Mouse (Mus musculus): ENCODE results near the gene Rnf5. TPM values are rescaled to one million over a fixed set of nuclear protein-coding genes. Genes with fewer than 3 reads are reported as not detected.
A peak's percentile ranks its signal among the peaks of the same experiment; 100 is the strongest.

Rnf5 gene
- polyA plus RNA-seq, 1 experiment from 2014 or later = 249 TPM

GRCm38 (mm10) chr17:34597566-34598095 lies 5.9 kb downstream of the Rnf5 start, which contains the start of gene Ager:
TSS of gene Ager (plus strand) at chr17:34597862.
- 23% methylated on average over 6 of the region's 6 CpGs for WGBS
- no peak within 1 kb of the TSS for H3K27ac ChIP-seq
- H3K4me3 ChIP-seq = no peak within 1 kb of the TSS
- H3K27me3 ChIP-seq (replicated peaks) = no peaks in the 10 kb centered on the region
- ATAC-seq (ENCODE audit: low FRiP score, low read depth) = no peak
- peaks cover 44% of the 10 kb centered on the region for H3K36me3 ChIP-seq
- H3K9ac ChIP-seq = no peak within 1 kb of the TSS
- no peaks in the 10 kb centered on the region for H3K9me3 ChIP-seq
- H3K4me2 ChIP-seq (replicated peaks) = 0 out of 2 replicates have a peak within 1 kb of the TSS, but pooled peaks have one; percentile 1
- H3K4me1 ChIP-seq = peaks cover 39% of the 10 kb centered on the region

GRCm38 (mm10) chr17:34596098-34596497 lies 7.4 kb downstream of the Rnf5 start:
- Histone ChIP-seq H3K4me1 (peaks cover 38% of the 10 kb centered on the region), H3K4me2 (replicated peaks) (no peak overlapping the region), H3K9me3 (no peaks in the 10 kb centered on the region), H3K9ac (no peak overlapping the region), H3K36me3 (peaks cover 35% of the 10 kb centered on the region), H3K27me3 (replicated peaks) (no peaks in the 10 kb centered on the region), H3K27ac (no peak overlapping the region), H3K4me3 (no peak overlapping the region)
- ATAC-seq (ENCODE audit: low FRiP score, low read depth) = no peak
- WGBS = 76% methylated on average over 8 of the region's 8 CpGs

- H3K27ac ChIP-seq = 0 out of 2 replicates have a peak overlapping the region, but pooled peaks have one; percentile 10
- peaks cover 19% of the 10 kb centered on the region for H3K36me3 ChIP-seq
- ATAC-seq (ENCODE audit: low FRiP score, low read depth) = no peak
- H3K4me2 ChIP-seq (replicated peaks) = peak overlapping the region; percentile 93
- H3K9ac ChIP-seq = peak overlapping the region; percentile 98
- H3K27me3 ChIP-seq (replicated peaks) = no peaks in the 10 kb centered on the region
- H3K9me3 ChIP-seq = no peaks in the 10 kb centered on the region
- WGBS = 50% methylated on average over 34 of the region's 34 CpGs
- peak overlapping the region; percentile 84 for H3K4me3 ChIP-seq
- peaks cover 58% of the 10 kb centered on the region for H3K4me1 ChIP-seq
These were observed 9.6 kb downstream of the Rnf5 start for GRCm38 (mm10) chr17:34593752-34594525.

GRCm38 (mm10) chr17:34592581-34593549 lies 10.6 kb downstream of the Rnf5 start:
- peak; percentile 31 for ATAC-seq (ENCODE audit: low FRiP score, low read depth)
- 1% methylated on average over 32 of the region's 32 CpGs for WGBS
- H3K36me3 ChIP-seq = peaks cover 19% of the 10 kb centered on the region
- H3K9me3 ChIP-seq = no peaks in the 10 kb centered on the region
- peak overlapping the region; percentile 84 for H3K4me3 ChIP-seq
- no peaks in the 10 kb centered on the region for H3K27me3 ChIP-seq (replicated peaks)
- peak overlapping the region; percentile 96 for H3K27ac ChIP-seq
- H3K4me1 ChIP-seq = peaks cover 66% of the 10 kb centered on the region
- H3K4me2 ChIP-seq (replicated peaks) = peak overlapping the region; percentile 93
- H3K9ac ChIP-seq = peak overlapping the region; percentile 98

- Histone ChIP-seq H3K4me3 (peak overlapping the region; percentile 84), H3K27ac (peak overlapping the region; percentile 96), H3K4me1 (peaks cover 66% of the 10 kb centered on the region), H3K4me2 (replicated peaks) (peak overlapping the region; percentile 93), H3K9ac (peak overlapping the region; percentile 98), H3K27me3 (replicated peaks) (no peaks in the 10 kb centered on the region), H3K9me3 (no peaks in the 10 kb centered on the region), H3K36me3 (peaks cover 19% of the 10 kb centered on the region)
- WGBS = 2% methylated on average over 29 of the region's 35 CpGs
- peak; percentile 35 for ATAC-seq (ENCODE audit: low FRiP score, low read depth)
These were observed 11.5 kb downstream of the Rnf5 start for GRCm38 (mm10) chr17:34591994-34592375.

- Histone ChIP-seq H3K9ac (peak within 1 kb of the TSS; percentile 98), H3K9me3 (no peaks in the 10 kb centered on the region), H3K27ac (peak within 1 kb of the TSS; percentile 96), H3K36me3 (peaks cover 19% of the 10 kb centered on the region), H3K27me3 (replicated peaks) (no peaks in the 10 kb centered on the region), H3K4me1 (peaks cover 70% of the 10 kb centered on the region), H3K4me3 (peak within 1 kb of the TSS; percentile 84), H3K4me2 (replicated peaks) (peak within 1 kb of the TSS; percentile 93)
- WGBS = 2% methylated on average over 21 of the region's 21 CpGs
- peak; percentile 4; the same call in 1 of the 2 replicates for ATAC-seq (ENCODE audit: low FRiP score, low read depth)
These were observed 12.2 kb downstream of the Rnf5 start, which contains the start of gene Pbx2 for GRCm38 (mm10) chr17:34591029-34591993. TSS of gene Pbx2 (plus strand) at chr17:34591266.

- Histone ChIP-seq H3K9me3 (no peaks in the 10 kb centered on the region), H3K27ac (no peak overlapping the region), H3K36me3 (peaks cover 11% of the 10 kb centered on the region), H3K4me3 (no peak overlapping the region), H3K9ac (no peak overlapping the region; the same call in 1 of the 2 replicates), H3K27me3 (replicated peaks) (no peaks in the 10 kb centered on the region), H3K4me2 (replicated peaks) (peak overlapping the region; percentile 93), H3K4me1 (peaks cover 79% of the 10 kb centered on the region)
- WGBS = 73% methylated on average over 15 of the region's 15 CpGs
- ATAC-seq (ENCODE audit: low FRiP score, low read depth) = no peak
These were observed 13.1 kb downstream of the Rnf5 start for GRCm38 (mm10) chr17:34590154-34590987.

- Histone ChIP-seq H3K4me3 (no peak within 1 kb of the TSS), H3K27ac (no peak within 1 kb of the TSS), H3K4me1 (peaks cover 76% of the 10 kb centered on the region), H3K27me3 (replicated peaks) (no peaks in the 10 kb centered on the region), H3K4me2 (replicated peaks) (peak within 1 kb of the TSS; percentile 93), H3K9ac (no peak within 1 kb of the TSS; the same call in 1 of the 2 replicates), H3K36me3 (peaks cover 4% of the 10 kb centered on the region; the same call in 1 of the 2 replicates), H3K9me3 (no peaks in the 10 kb centered on the region)
- no peak for ATAC-seq (ENCODE audit: low FRiP score, low read depth)
- WGBS = 41% methylated on average over 7 of the region's 7 CpGs
These were observed 13.8 kb downstream of the Rnf5 start, which contains the start of gene Gpsm3 for GRCm38 (mm10) chr17:34589681-34590101. TSS of gene Gpsm3 (plus strand) at chr17:34589806.

GRCm38 (mm10) chr17:34589206-34589605 lies 14.3 kb downstream of the Rnf5 start:
- Histone ChIP-seq H3K9ac (no peak overlapping the region), H3K27me3 (replicated peaks) (no peaks in the 10 kb centered on the region), H3K27ac (no peak overlapping the region), H3K4me3 (no peak overlapping the region), H3K4me1 (peaks cover 71% of the 10 kb centered on the region), H3K9me3 (no peaks in the 10 kb centered on the region), H3K4me2 (replicated peaks) (peak overlapping the region; percentile 35), H3K36me3 (no peaks in the 10 kb centered on the region)
- no peak for ATAC-seq (ENCODE audit: low FRiP score, low read depth)
- WGBS = 54% methylated on average over 7 of the region's 7 CpGs

GRCm38 (mm10) chr17:34588767-34589166 lies 14.7 kb downstream of the Rnf5 start:
- Histone ChIP-seq H3K27ac (no peak overlapping the region), H3K4me3 (no peak overlapping the region), H3K27me3 (replicated peaks) (no peaks in the 10 kb centered on the region), H3K4me2 (replicated peaks) (peak overlapping the region; percentile 18; the same call in 1 of the 2 replicates), H3K9me3 (no peaks in the 10 kb centered on the region), H3K4me1 (peaks cover 67% of the 10 kb centered on the region), H3K9ac (no peak overlapping the region), H3K36me3 (no peaks in the 10 kb centered on the region)
- 55% methylated on average over 3 of the region's 3 CpGs for WGBS
- ATAC-seq (ENCODE audit: low FRiP score, low read depth) = no peak
